Mouse (Mus musculus) intestine, embryonic 14.5 days (tissue): ENCODE measurements around the gene Fasn. TPM values are rescaled to one million over a fixed set of nuclear protein-coding genes. Genes with fewer than 3 reads are reported as not detected.

ENCODE experiments used
- ATAC-seq: fragments of 200-750 bp; cut with Nextera tagmentation; replicated peaks from 2 replicates; pipeline ENCODE4 v1.8.0; 2017; ENCODE audit warnings: low read depth, moderate number of reproducible peaks, moderate TSS enrichment, moderate library complexity; ENCODE audit not compliant: low FRiP score, low TSS enrichment
- DNase-seq: peaks from one replicate; pipeline ENCODE4 v3.0.0-alpha.2; 2018; ENCODE audit warnings: low spot score
- H3K27ac ChIP-seq: fragments of 300-500 bp; sonication (generic); 2 replicates; pipeline ENCODE4 v1.5.1; 2014; ENCODE audit warnings: low read depth, mild to moderate bottlenecking, control low read depth
- H3K27me3 ChIP-seq: fragments of 300-500 bp; sonication (generic); replicated peaks from 2 replicates; pipeline ENCODE4 v1.6.1; 2014; ENCODE audit warnings: low read length, control low read depth; ENCODE audit not compliant: control insufficient read depth, insufficient read depth
- H3K36me3 ChIP-seq: fragments of 300-500 bp; sonication (generic); 2 replicates; pipeline ENCODE4 v1.6.1; 2014; ENCODE audit warnings: low read length, control low read depth; ENCODE audit not compliant: control insufficient read depth, insufficient read depth
- H3K4me1 ChIP-seq: fragments of 300-500 bp; sonication (generic); replicated peaks from 2 replicates; pipeline ENCODE4 v1.6.1; 2014; ENCODE audit warnings: low read length, control low read depth, mixed read lengths; ENCODE audit not compliant: control insufficient read depth, insufficient read depth
- H3K4me2 ChIP-seq: fragments of 300-500 bp; sonication (generic); 2 replicates; pipeline ENCODE4 v1.6.1; 2014; ENCODE audit warnings: low read length
- H3K4me3 ChIP-seq: fragments of 300-500 bp; sonication (generic); 2 replicates; pipeline ENCODE4 v1.5.1; 2014; ENCODE audit warnings: low read depth, low read length, control low read depth, mixed read lengths
- H3K9ac ChIP-seq: fragments of 300-500 bp; sonication (generic); 2 replicates; pipeline ENCODE4 v1.6.1; 2014; ENCODE audit warnings: mild to moderate bottlenecking, low read length
- H3K9me3 ChIP-seq: fragments of 300-500 bp; sonication (generic); 2 replicates; pipeline ENCODE4 v1.6.1; 2016; ENCODE audit warnings: low read length, control low read depth; ENCODE audit not compliant: control insufficient read depth
- WGBS: fragments of 180-500 bp; shearing (Covaris S2); extraction: QIAGEN DNeasy Blood & Tissue Kit; methylation state at CpG from one replicate; pipeline ENCODE4 v1.1.7; 2014; 5-methylcytosine and 5-hydroxymethylcytosine counted together
- polyA plus RNA-seq: library from polyadenylated mRNA; unstranded; fragments of >200 nt; fragmentation: Nextera tagmentation; extraction: Ambion mirVana; gene quantifications from 2 replicates; pipeline ENCODE4 v1.2.1, GENCODE M21; 2014

The Fasn gene
- polyA plus RNA-seq, 1 experiment from 2014 or later, result 115 TPM

- peaks cover 27% of the 10 kb centered on the region for H3K4me1 ChIP-seq
- H3K9me3 ChIP-seq, result no peaks in the 10 kb centered on the region
- peak overlapping the region; percentile 86 for H3K9ac ChIP-seq
- peak overlapping the region; percentile 98 for H3K4me2 ChIP-seq
- H3K36me3 ChIP-seq, result peaks cover 43% of the 10 kb centered on the region
- H3K4me3 ChIP-seq, result peak overlapping the region; percentile 89
- DNase-seq, result no peak
- no peak for ATAC-seq
- H3K27ac ChIP-seq, result peak overlapping the region; percentile 98
- no peaks in the 10 kb centered on the region for H3K27me3 ChIP-seq
- under 1% methylated on average over 14 of the region's 14 CpGs for WGBS
Observed at GRCm38 (mm10) chr11:120822831-120823550, 1.4 kb downstream of the Fasn start.

GRCm38 (mm10) chr11:120822321-120822720 lies 2.0 kb downstream of the Fasn start:
- Histone ChIP-seq H3K4me2 (peak overlapping the region; percentile 98), H3K27me3 (no peaks in the 10 kb centered on the region), H3K36me3 (peaks cover 50% of the 10 kb centered on the region), H3K9me3 (no peaks in the 10 kb centered on the region), H3K9ac (peak overlapping the region; percentile 86), H3K4me1 (peaks cover 27% of the 10 kb centered on the region), H3K27ac (no peak overlapping the region), H3K4me3 (peak overlapping the region; percentile 89)
- ATAC-seq (no peak), DNase-seq (no peak)
- 44% methylated on average over 4 of the region's 4 CpGs for WGBS

- ATAC-seq (no peak), DNase-seq (no peak)
- Histone ChIP-seq H3K4me2 (peak overlapping the region; percentile 98), H3K9me3 (no peaks in the 10 kb centered on the region), H3K27me3 (no peaks in the 10 kb centered on the region), H3K4me3 (peak overlapping the region; percentile 89), H3K9ac (no peak overlapping the region), H3K27ac (no peak overlapping the region), H3K4me1 (peaks cover 27% of the 10 kb centered on the region), H3K36me3 (peaks cover 60% of the 10 kb centered on the region)
- WGBS, result 84% methylated on average over 14 of the region's 14 CpGs
Observed at GRCm38 (mm10) chr11:120821076-120821922, 3.0 kb downstream of the Fasn start.

- H3K9ac ChIP-seq, result no peak overlapping the region
- WGBS, result 92% methylated on average over 14 of the region's 14 CpGs
- H3K27me3 ChIP-seq, result no peaks in the 10 kb centered on the region
- H3K4me3 ChIP-seq, result no peak overlapping the region
- peaks cover 25% of the 10 kb centered on the region for H3K4me1 ChIP-seq
- no peak overlapping the region for H3K4me2 ChIP-seq
- no peaks in the 10 kb centered on the region for H3K9me3 ChIP-seq
- DNase-seq (no peak), ATAC-seq (no peak)
- peaks cover 68% of the 10 kb centered on the region for H3K36me3 ChIP-seq
- no peak overlapping the region for H3K27ac ChIP-seq
Observed at GRCm38 (mm10) chr11:120820546-120820945, 3.8 kb downstream of the Fasn start.

GRCm38 (mm10) chr11:120819556-120819955 lies 4.8 kb downstream of the Fasn start:
- H3K4me3 ChIP-seq, result no peak overlapping the region
- no peak overlapping the region for H3K4me2 ChIP-seq
- no peaks in the 10 kb centered on the region for H3K27me3 ChIP-seq
- H3K27ac ChIP-seq, result no peak overlapping the region
- peaks cover 19% of the 10 kb centered on the region for H3K4me1 ChIP-seq
- DNase-seq, result no peak
- no peak overlapping the region for H3K9ac ChIP-seq
- H3K9me3 ChIP-seq, result no peaks in the 10 kb centered on the region
- ATAC-seq, result no peak
- WGBS, result 94% methylated on average over 6 of the region's 6 CpGs
- peaks cover 78% of the 10 kb centered on the region for H3K36me3 ChIP-seq

- DNase-seq (no peak), ATAC-seq (no peak)
- Histone ChIP-seq H3K36me3 (peaks cover 91% of the 10 kb centered on the region), H3K27me3 (no peaks in the 10 kb centered on the region), H3K9ac (no peak overlapping the region), H3K27ac (no peak overlapping the region), H3K4me3 (no peak overlapping the region), H3K9me3 (no peaks in the 10 kb centered on the region), H3K4me1 (peaks cover 19% of the 10 kb centered on the region), H3K4me2 (no peak overlapping the region)
- 95% methylated on average over 13 of the region's 13 CpGs for WGBS
Observed at GRCm38 (mm10) chr11:120818251-120818650, 6.1 kb downstream of the Fasn start.

DNA sequence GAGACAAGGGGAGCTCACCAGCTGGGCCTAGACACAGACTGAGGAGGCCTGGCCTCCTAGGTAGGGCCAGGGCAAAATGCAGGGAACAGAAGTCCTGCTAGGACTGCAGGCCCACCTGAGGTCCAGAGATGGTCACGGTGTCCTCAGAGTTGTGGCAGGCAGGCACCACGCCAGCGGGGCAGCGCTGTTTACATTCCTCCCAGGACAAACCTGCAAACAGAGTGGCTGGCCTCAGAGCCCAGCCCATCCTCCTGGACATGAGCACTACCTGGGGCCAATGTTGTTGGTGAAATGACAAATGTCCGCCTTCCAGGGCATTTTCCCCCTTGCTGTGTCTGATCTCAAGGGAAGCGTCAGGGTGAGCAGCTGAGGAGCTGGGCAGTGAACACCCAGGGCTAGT lies 7.0 kb downstream of the Fasn start:
- Histone ChIP-seq H3K36me3 (peaks cover 100% of the 10 kb centered on the region), H3K27ac (no peak overlapping the region), H3K4me2 (no peak overlapping the region), H3K9me3 (no peaks in the 10 kb centered on the region), H3K27me3 (no peaks in the 10 kb centered on the region), H3K9ac (no peak overlapping the region), H3K4me1 (peaks cover 12% of the 10 kb centered on the region), H3K4me3 (no peak overlapping the region)
- no peak for DNase-seq
- WGBS, result 81% methylated on average over 6 of the region's 6 CpGs
- ATAC-seq, result no peak

DNA sequence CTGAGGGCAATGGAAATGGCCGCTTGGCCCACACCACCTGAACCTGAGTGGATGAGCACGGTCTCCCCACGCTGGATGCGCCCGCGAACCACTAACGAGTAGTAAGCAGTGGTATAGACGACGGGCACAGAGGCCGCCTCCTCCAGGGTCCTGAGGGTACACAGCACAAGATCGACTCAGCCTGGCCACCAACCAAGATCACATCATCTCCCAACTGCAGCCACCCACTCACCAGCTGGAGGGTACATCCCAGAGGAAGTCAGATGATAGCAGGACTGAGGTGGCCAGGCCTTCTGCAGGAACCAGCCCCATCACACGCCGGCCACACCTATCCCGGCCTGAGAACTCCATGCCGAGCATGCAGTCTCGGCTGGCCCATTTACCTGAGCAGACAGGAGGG lies 12.3 kb downstream of the Fasn start:
- no peak overlapping the region for H3K4me3 ChIP-seq
- 95% methylated on average over 16 of the region's 16 CpGs for WGBS
- H3K9ac ChIP-seq, result no peak overlapping the region
- no peak overlapping the region for H3K4me2 ChIP-seq
- ATAC-seq (no peak), DNase-seq (no peak)
- H3K4me1 ChIP-seq, result no peaks in the 10 kb centered on the region
- no peaks in the 10 kb centered on the region for H3K9me3 ChIP-seq
- peaks cover 100% of the 10 kb centered on the region for H3K36me3 ChIP-seq
- no peaks in the 10 kb centered on the region for H3K27me3 ChIP-seq
- no peak overlapping the region for H3K27ac ChIP-seq
